Mouse (Mus musculus): ENCODE results near the gene Myl12a.

DNA sequence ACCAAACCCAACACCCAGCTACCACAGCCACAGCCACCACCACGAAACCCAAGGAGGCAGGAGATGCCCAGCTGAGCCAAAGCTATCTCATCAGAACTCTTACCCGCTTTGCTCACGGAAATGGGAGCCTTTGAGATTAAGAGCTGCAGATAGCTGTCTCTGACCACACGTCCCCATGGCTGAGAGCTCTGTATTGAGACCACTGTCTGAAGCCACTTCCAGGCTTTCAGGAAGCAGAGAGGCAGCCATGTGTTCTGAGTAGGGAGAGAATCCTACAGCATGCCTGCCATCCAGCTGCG lies 37.9 kb upstream of the Myl12a start:
- TF ChIP-seq POLR2A (IDR thresholded peaks at IDR 0.05; ENCODE audit: extremely low read depth, insufficient read depth, low read length): no peak
- TF ChIP-seq CTCF (IDR thresholded peaks at IDR 0.05; ENCODE audit: low read depth, low read length): no peak

All from liver, adult 2 months (tissue).